Mouse (Mus musculus): ENCODE data around the gene Prss56.

Gene Prss56

DNA sequence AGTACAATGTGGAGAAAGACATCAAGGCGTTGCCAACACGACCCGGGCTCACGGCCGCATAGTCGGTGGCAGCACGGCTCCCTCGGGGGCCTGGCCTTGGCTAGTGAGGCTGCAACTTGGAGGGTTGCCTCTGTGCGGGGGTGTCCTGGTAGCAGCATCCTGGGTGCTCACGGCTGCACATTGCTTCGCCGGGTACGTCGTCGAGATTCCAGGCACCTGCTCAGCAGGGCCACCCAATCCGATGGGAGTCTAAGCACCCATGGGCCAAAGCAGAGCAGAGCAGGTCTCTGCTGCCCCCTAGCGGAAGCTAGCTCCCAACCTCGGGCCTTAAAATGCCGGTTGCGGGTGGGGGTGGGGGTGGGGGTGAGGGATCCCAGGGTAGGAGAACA is 1.6 kb downstream of the Prss56 start:
- peak; percentile 86 for DNase-seq (ENCODE audit: low read depth, low spot score)

- DNase-seq (ENCODE audit: low read depth, low spot score) = no peak
Measured at GRCm38 (mm10) chr1:87185526-87185925, 2.4 kb downstream of the Prss56 start.

- no peak for DNase-seq (ENCODE audit: low read depth, low spot score)
Measured at GRCm38 (mm10) chr1:87186261-87187036, 3.3 kb downstream of the Prss56 start.

GRCm38 (mm10) chr1:87187037-87187355 is 3.9 kb downstream of the Prss56 start:
- peak; percentile 83 for DNase-seq (ENCODE audit: low read depth, low spot score)

GRCm38 (mm10) chr1:87190429-87190828 is 7.3 kb downstream of the Prss56 start, which contains the start of gene Chrnd:
TSS of gene Chrnd (plus strand) at chr1:87190607.
- no peak for DNase-seq (ENCODE audit: low read depth, low spot score)

DNA sequence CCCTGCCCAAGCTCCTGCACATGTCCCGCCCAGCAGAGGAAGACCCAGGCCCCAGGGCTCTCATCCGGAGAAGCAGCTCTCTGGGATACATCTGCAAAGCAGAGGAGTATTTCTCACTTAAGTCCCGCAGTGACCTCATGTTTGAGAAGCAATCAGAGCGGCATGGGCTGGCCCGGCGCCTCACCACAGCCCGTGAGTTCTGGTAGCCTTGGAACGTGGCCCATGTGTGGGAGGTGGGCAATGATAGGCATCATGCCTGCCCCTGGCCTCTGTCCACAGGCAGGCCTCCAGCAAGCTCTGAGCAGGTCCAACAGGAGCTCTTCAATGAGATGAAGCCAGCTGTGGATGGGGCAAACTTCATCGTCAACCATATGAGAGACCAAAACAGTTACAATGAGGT is 14.2 kb downstream of the Prss56 start:
- DNase-seq (ENCODE audit: low read depth, low spot score) = no peak

DNA sequence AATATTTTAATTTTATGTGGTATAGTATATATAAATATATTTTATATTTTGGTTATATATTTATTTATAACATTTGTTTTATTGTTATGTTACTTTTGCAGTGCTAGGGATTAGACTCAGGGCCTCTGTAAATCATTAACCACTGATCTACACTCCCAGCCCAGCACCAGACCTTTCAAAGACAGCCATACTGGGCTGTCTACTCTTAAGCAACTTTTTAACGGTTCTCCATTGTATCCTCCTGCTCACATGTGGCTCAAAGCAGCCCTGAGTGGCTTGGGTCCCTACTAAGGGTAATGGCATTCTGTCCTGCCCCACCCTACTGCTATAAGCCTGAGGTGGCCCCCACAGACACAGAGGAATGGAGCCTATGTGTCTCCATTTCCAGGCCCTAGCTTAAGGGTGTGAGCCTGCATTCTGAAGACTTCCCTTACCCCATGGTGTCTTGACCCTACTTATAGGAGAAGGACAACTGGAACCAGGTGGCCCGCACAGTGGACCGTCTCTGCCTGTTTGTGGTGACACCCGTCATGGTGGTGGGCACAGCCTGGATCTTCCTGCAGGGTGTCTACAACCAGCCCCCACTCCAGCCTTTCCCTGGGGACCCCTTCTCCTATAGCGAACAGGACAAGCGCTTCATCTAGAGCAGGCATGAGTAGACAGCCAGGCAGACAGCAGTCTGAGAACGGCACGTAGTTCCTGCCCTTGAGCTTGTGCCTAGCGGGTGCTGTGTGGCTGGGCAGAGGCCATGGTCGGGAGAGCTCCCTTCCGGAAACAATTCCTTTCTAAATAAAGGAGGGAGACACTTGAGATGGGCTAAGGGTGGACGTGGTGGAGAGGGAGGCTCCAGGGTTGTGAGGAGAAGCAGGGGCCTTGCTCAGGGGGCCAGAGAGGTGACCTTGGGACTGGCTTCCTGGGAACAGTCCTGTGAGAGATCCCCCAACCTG is 15.3 kb downstream of the Prss56 start:
- DNase-seq (ENCODE audit: low read depth, low spot score) = no peak

- no peak for DNase-seq (ENCODE audit: low read depth, low spot score)
Measured at GRCm38 (mm10) chr1:87200811-87201210, 17.7 kb downstream of the Prss56 start.

- no peak for DNase-seq (ENCODE audit: low read depth, low spot score)
Measured at GRCm38 (mm10) chr1:87201848-87202247, 18.7 kb downstream of the Prss56 start.

DNA sequence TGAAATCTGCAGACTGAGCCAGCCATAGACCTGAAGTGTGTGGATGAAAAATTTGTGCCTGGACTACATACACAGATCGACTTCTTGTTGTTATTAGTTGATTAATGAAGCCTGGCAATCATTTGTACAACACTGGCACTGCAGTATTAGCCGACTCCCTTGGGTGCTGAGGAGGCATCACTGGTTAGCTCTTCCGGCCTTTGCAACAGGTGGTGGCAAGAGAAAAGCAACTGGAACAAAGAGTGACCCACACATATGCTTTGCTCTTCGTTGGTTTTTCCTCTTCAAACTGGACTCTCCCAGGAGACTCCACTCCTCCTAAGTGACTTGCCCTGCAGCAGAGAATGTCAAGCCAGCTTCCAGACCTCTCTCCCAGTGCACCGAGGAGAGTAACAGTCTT is 20.7 kb downstream of the Prss56 start:
- no peak for DNase-seq (ENCODE audit: low read depth, low spot score)

GRCm38 (mm10) chr1:87204465-87204864 is 21.4 kb downstream of the Prss56 start, which contains the start of gene Chrng:
TSS of gene Chrng (plus strand) at chr1:87204657.
- no peak for DNase-seq (ENCODE audit: low read depth, low spot score)

- no peak for DNase-seq (ENCODE audit: low read depth, low spot score)
Measured at GRCm38 (mm10) chr1:87205038-87205437, 21.9 kb downstream of the Prss56 start.

GRCm38 (mm10) chr1:87205502-87205901 is 22.4 kb downstream of the Prss56 start:
- no peak for DNase-seq (ENCODE audit: low read depth, low spot score)

DNA sequence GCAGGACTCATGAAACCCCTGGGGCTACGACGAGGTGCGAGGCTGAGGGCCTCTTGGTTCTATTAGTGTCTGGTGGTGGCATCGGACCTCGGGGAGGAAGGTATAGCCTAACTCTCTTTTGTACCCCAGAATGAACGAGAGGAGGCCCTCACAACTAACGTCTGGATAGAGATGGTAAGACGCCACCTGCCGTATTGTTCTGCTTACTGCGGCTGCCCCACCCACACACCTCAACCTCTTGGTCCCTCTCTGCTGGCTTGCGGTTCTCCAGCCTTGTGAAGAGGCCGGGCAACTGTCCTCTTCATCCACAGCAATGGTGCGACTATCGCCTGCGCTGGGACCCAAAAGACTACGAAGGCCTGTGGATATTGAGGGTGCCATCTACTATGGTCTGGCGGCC is 23.2 kb downstream of the Prss56 start:
- no peak for DNase-seq (ENCODE audit: low read depth, low spot score)

DNA sequence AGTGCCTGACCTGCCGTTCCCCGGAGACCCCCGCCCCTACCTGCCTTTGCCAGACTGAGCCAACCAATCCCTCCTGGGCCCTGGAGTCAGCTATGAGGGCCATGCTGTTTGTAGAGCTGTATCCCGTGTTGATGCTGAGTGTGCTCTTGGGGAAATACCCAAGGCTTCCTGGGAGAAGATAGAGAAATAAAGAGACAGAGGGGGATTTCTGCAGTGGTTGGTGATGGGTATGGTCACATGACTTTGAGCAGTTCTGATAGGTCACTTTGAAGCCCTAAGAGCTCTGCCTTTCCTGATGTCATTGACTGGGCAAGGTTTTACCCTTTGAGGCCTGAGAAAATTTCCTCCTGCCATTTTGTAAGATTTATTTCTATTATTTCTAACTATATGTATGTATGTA is 28.3 kb downstream of the Prss56 start:
- DNase-seq (ENCODE audit: low read depth, low spot score) = no peak

- peak; percentile 97 for DNase-seq (ENCODE audit: low read depth, low spot score)
Measured at GRCm38 (mm10) chr1:87213735-87214704, 30.9 kb downstream of the Prss56 start, which contains the start of gene Eif4e2. TSS of gene Eif4e2 (plus strand) at chr1:87213914.

GRCm38 (mm10) chr1:87214748-87215147 is 31.6 kb downstream of the Prss56 start:
- DNase-seq (ENCODE audit: low read depth, low spot score) = no peak

DNA sequence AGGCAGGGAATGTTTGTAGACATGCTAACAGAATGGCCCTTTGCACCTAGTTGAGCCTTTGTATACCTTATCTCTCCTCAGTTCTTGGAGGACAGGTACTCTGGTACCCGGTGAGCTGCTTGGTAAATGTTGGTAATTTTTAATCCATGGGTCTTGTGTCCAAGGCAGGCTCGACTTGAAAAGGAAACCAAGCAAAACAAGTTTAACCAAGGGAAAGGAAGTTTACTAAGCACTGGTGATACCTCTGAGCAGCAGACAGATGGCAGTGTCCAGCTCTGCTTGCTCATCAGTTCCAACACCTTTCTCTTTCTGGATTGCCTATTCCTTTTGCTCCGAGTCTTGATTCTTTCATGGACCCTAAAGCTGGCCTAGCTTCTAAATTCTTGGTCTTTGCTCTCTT is 34.8 kb downstream of the Prss56 start:
- peak; percentile 67 for DNase-seq (ENCODE audit: low read depth, low spot score)

DNA sequence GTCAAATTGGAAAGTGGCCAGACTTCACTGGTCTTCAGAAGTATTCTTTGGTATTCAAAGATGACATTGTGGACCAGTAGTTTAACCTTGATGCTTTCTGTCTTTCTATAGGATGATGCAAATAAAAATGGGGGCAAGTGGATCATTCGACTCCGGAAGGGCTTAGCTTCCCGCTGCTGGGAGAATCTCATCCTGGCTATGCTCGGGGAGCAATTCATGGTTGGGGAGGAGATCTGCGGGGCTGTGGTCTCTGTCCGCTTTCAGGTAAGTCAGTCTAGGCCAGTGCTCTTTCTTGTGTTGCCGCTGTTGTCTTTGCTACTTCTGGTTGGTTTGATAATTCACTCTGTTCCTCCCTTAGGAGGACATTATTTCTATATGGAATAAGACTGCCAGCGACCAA is 42.6 kb downstream of the Prss56 start:
- no peak for DNase-seq (ENCODE audit: low read depth, low spot score)

- DNase-seq (ENCODE audit: low read depth, low spot score) = no peak
Measured at GRCm38 (mm10) chr1:87226409-87227159, 43.5 kb downstream of the Prss56 start.

DNA sequence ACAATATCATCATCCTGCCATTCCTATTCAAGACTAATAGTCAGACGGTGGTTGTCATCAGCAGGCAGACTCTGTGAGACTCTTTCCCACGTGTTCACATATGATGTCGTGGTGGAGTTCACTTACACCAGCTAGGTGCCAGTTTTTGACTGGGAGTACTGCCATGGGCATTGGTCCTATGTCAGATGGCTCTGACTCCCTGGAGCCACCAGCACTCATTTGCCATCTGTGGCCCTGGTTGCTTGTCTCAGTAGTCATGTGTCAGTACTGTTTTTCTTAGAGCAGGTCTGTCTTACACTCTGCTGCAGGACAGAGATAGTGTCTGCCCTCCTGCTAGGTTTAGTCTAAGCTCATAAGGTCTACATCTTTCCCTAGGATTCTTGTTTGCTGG is 44.0 kb downstream of the Prss56 start:
- peak; percentile 96 for DNase-seq (ENCODE audit: low read depth, low spot score)
